Mouse (Mus musculus) limb, embryonic 10.5 days (tissue): ENCODE data around the gene Iqgap1. TPM values are rescaled to one million over a fixed set of nuclear protein-coding genes. Genes with fewer than 3 reads are reported as not detected.

Experiments
- DNase-seq: peaks from one replicate; pipeline ENCODE4 v3.0.0-alpha.2; 2017; ENCODE audit warnings: low spot score
- H3K27ac ChIP-seq: fragments of 300-500 bp; sonication (generic); 2 replicates; pipeline ENCODE4 v1.5.1; 2016; ENCODE audit warnings: mild to moderate bottlenecking
- H3K27me3 ChIP-seq: fragments of 300-500 bp; sonication (generic); 2 replicates; pipeline ENCODE4 v1.6.1; 2016; ENCODE audit warnings: low read depth, mild to moderate bottlenecking; ENCODE audit not compliant: poor library complexity, severe bottlenecking
- H3K36me3 ChIP-seq: fragments of 300-500 bp; sonication (generic); 2 replicates; pipeline ENCODE4 v1.6.1; 2016; ENCODE audit warnings: mild to moderate bottlenecking, moderate library complexity
- H3K4me1 ChIP-seq: fragments of 300-500 bp; sonication (generic); 2 replicates; pipeline ENCODE4 v1.6.1; 2016
- H3K4me3 ChIP-seq: fragments of 300-500 bp; sonication (generic); 2 replicates; pipeline ENCODE4 v1.5.1; 2016; ENCODE audit warnings: mild to moderate bottlenecking, moderate library complexity
- H3K9me3 ChIP-seq: fragments of 300-500 bp; sonication (generic); replicated peaks from 2 replicates; pipeline ENCODE4 v1.6.1; 2016; ENCODE audit warnings: mild to moderate bottlenecking
- WGBS: fragments of 180-500 bp; shearing (Covaris S2); methylation state at CpG from one replicate; pipeline ENCODE4 v1.1.7; 2016; 5-methylcytosine and 5-hydroxymethylcytosine counted together
- polyA plus RNA-seq: library from polyadenylated mRNA; unstranded; fragments of >200 nt; fragmentation: Nextera tagmentation; extraction: Ambion mirVana; gene quantifications from 2 replicates; pipeline ENCODE4 v1.2.1, GENCODE M21; 2016

Gene Iqgap1
- polyA plus RNA-seq, 1 experiment from 2014 or later = 25.4 TPM

DNA sequence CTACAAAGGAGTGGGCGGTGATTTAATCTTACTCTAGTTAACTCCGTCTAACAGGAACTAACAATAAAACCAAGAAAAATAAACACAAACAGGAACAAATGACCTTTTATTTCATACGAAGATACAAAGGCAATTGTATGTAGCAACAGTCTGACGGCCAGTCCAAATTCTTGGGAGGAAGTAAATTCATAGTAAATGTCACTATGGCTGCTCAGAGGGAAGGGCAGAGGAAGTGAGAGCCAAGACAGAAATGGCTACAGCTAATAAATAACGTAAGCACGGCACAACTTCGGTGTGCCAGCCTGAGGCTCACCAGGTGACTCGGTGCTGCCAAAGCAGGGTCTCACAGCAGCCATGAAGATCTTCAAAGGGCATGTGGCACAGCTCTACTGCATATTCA is 114.3 kb downstream of the Iqgap1 start:
- no peaks in the 10 kb centered on the region for H3K27me3 ChIP-seq
- DNase-seq = no peak
- WGBS = 82% methylated on average over 8 of the region's 8 CpGs
- H3K4me3 ChIP-seq = no peak overlapping the region
- no peaks in the 10 kb centered on the region for H3K4me1 ChIP-seq
- H3K27ac ChIP-seq = no peak overlapping the region
- H3K9me3 ChIP-seq = no peaks in the 10 kb centered on the region
- H3K36me3 ChIP-seq = peaks cover 10% of the 10 kb centered on the region; the same call in 1 of the 2 replicates

DNA sequence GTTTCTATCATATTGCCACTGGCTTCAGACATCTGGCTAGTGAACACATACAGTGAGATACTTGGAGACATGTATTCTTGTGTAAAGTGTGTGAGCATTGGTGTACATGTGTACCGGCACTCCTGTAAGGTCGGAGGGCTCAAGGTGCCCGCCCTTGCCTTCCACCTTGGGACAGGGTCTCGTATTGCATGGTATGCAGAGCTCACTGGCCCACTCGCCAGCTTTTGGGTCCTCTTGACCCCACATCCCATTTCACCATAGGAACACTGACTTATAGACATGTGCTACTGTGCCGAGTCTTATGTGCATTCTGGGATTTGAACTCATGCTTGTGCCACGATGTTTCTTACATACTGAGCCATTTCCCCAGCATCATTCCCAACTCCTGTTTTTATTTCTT is 115.4 kb downstream of the Iqgap1 start:
- Histone ChIP-seq H3K4me1 (no peaks in the 10 kb centered on the region), H3K4me3 (no peak overlapping the region), H3K9me3 (no peaks in the 10 kb centered on the region), H3K36me3 (peaks cover 7% of the 10 kb centered on the region; the same call in 1 of the 2 replicates), H3K27me3 (no peaks in the 10 kb centered on the region), H3K27ac (no peak overlapping the region)
- 92% methylated on average over 7 of the region's 7 CpGs for WGBS
- no peak for DNase-seq

DNA sequence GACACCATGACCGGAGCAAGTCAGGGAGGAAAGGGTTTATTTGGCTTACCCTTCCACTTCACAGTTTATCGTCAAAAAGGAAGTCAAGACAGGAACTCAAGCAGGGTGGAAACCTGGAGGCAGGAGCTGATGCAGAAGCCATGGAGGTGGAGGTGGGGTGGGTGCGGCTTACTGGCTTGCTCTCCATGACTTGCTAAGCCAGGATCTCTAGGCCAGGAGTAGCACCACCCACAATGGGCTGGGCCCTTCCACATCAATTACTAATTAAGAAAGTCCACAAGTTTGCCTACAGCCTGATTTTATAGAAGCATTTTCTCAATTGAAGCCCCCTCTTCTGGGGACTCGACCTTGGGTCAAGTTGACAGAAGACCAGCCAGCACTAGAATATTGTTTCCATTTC is 121.7 kb downstream of the Iqgap1 start:
- no peaks in the 10 kb centered on the region for H3K36me3 ChIP-seq
- H3K4me1 ChIP-seq = no peaks in the 10 kb centered on the region
- no peaks in the 10 kb centered on the region for H3K27me3 ChIP-seq
- H3K9me3 ChIP-seq = no peaks in the 10 kb centered on the region
- no peak overlapping the region for H3K27ac ChIP-seq
- H3K4me3 ChIP-seq = no peak overlapping the region
- 85% methylated on average over 4 of the region's 4 CpGs for WGBS
- DNase-seq = no peak

DNA sequence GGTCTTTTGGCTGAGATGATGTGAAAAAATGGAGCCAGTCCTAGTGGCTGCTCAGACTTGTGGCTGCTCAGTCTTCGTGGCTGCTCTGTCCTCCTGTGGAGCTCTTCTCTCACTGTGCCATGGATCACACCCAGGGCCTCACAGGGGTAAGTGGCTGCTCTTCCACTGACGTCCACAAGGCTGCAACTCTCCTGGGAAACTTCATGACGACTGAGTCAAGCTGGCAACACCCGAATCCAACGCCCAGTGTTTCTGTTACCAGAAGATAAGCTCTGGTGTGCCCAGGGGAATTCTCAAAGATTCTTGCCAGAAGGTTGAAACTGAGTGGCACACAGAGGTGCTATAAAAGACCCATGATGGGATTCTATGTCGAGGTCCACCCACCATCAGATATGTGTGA is 123.3 kb downstream of the Iqgap1 start:
- Histone ChIP-seq H3K9me3 (no peaks in the 10 kb centered on the region), H3K4me3 (no peak overlapping the region), H3K27ac (no peak overlapping the region), H3K4me1 (no peaks in the 10 kb centered on the region), H3K27me3 (no peaks in the 10 kb centered on the region), H3K36me3 (no peaks in the 10 kb centered on the region)
- 75% methylated on average over 6 of the region's 6 CpGs for WGBS
- DNase-seq = no peak

DNA sequence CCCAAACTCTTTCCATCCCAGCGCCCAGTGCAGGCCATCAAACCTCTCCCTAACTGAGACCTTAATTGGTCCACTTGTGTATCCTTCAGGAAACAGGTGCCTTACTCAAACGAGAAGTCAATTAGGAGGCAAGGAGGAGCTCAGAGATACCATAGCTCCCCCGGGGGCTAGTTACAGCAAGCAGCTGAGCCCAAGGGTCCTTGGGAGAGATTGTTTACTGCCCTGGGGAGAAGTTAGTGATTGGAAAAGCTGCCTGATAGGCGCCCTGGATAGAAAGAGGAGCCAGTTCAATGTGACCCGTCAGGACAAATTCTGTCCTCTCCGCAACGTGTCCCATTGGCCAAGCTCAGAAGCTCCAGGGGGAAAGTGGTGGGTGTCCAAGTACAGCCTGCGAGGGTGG is 126.1 kb downstream of the Iqgap1 start:
- Histone ChIP-seq H3K4me1 (no peaks in the 10 kb centered on the region), H3K27me3 (no peaks in the 10 kb centered on the region), H3K27ac (no peak overlapping the region), H3K9me3 (no peaks in the 10 kb centered on the region), H3K36me3 (no peaks in the 10 kb centered on the region), H3K4me3 (no peak overlapping the region)
- 66% methylated on average over 8 of the region's 8 CpGs for WGBS
- DNase-seq = no peak

DNA sequence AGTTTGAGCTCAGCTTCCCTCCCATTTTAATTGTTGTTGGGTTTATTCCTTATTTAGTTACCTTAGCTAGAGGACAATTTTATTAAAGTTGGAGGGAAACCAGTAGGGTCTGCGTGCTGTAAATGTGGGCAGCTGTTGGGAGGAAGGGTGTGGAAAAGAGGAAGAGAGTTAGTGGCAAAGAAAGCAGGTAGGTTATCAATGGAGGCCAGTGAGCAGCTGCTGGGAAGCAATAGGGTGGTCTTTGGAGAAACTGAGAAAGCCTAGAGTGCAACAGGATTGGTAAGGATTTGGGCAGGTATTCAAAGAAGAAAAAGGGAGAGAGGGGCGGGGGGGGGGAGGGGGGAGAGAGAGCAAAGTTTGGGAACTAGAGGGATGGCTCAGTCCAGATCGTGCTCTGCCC is 126.8 kb downstream of the Iqgap1 start:
- 69% methylated on average over 3 of the region's 3 CpGs for WGBS
- DNase-seq = no peak
- H3K4me3 ChIP-seq = no peak overlapping the region
- no peaks in the 10 kb centered on the region for H3K27me3 ChIP-seq
- no peaks in the 10 kb centered on the region for H3K36me3 ChIP-seq
- no peaks in the 10 kb centered on the region for H3K9me3 ChIP-seq
- no peak overlapping the region for H3K27ac ChIP-seq
- H3K4me1 ChIP-seq = no peaks in the 10 kb centered on the region

DNA sequence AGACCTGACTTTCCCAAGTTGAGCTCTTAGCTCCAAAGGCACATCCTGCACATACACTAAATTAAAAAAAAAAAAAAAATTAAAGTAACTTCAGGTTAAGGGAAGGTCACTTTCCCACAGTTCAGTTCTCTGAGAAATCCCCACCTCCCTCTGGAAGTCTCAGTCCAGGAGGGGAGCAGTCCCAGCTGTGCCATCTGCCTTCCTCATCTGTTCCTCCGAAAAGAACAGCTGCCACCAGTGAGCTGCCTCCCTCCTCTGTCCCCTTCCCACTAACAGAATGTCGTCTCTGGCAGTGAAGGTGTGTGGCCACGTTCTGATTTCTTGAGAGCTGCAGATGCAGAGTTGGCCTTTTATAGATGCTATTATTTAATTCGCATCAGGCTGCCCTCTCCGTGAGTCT is 127.9 kb downstream of the Iqgap1 start:
- 80% methylated on average over 5 of the region's 5 CpGs for WGBS
- no peak for DNase-seq
- no peak overlapping the region for H3K27ac ChIP-seq
- H3K36me3 ChIP-seq = no peaks in the 10 kb centered on the region
- H3K9me3 ChIP-seq = no peaks in the 10 kb centered on the region
- no peak overlapping the region for H3K4me3 ChIP-seq
- H3K27me3 ChIP-seq = no peaks in the 10 kb centered on the region
- no peaks in the 10 kb centered on the region for H3K4me1 ChIP-seq

DNA sequence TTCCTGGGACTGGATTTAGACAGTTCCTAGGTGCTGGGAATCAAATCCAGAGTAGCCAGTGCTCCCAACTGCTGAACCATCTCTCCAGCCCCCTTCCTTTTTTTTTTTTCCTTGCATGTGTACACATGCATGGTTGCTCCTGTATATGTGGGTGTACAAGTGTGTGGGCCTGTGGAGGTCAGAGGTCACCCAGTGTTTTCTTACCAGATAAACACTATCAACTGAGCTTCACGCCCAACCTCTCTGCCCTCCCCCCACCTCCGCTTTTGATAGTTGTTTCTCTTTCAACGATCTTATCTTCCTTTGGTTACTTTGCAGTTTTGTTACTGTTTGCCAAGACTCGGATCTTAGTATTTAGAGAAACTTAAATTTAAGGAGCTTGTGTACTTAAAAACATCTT is 128.9 kb downstream of the Iqgap1 start:
- Histone ChIP-seq H3K9me3 (no peaks in the 10 kb centered on the region), H3K27ac (no peak overlapping the region), H3K27me3 (no peaks in the 10 kb centered on the region), H3K4me1 (no peaks in the 10 kb centered on the region), H3K36me3 (no peaks in the 10 kb centered on the region), H3K4me3 (no peak overlapping the region)
- no peak for DNase-seq
- WGBS = 70% methylated on average over 4 of the region's 4 CpGs

DNA sequence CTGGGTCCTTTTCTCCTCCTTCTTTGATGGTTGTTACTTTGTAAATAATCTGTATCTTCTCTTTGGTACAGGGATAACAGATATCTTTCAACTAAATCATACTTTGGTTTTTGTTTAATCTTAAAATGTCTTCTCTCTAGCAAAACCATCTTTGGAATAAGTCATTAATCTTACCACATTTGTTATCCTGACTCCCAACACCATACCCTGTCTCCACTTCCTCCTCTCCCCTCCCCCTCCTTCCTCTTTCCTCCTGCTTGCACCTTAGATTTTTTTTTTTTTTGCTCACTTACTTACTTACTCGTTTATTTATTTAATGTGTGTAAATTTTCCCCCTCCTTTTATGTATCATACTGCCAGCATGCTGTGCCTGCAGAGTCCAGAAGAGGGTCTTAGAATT is 129.4 kb downstream of the Iqgap1 start:
- Histone ChIP-seq H3K27ac (no peak overlapping the region), H3K36me3 (no peaks in the 10 kb centered on the region), H3K9me3 (no peaks in the 10 kb centered on the region), H3K4me1 (no peaks in the 10 kb centered on the region), H3K27me3 (no peaks in the 10 kb centered on the region), H3K4me3 (no peak overlapping the region)
- 63% methylated on average over 1 of the region's 1 CpGs for WGBS
- DNase-seq = no peak

DNA sequence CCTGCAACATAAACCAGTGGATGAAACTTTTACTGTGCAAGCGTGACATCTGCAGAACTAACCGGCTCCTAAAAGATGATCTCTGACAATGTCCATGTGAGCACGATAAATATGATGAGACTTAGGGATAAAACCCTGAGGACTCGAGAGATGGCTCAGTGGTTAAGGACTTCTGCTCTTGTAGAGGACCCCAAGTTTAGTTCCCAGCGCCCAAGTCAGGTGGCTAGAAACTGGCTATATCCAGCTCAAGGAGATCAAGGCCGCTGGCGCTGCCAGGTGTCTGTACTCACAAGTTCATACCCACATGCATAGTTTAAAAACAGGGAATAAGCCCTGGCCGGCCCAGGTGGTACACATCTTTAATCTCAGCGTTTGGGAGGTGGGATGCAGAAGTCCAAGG is 133.3 kb downstream of the Iqgap1 start:
- Histone ChIP-seq H3K36me3 (no peaks in the 10 kb centered on the region), H3K9me3 (no peaks in the 10 kb centered on the region), H3K27me3 (no peaks in the 10 kb centered on the region), H3K4me1 (peaks cover 14% of the 10 kb centered on the region), H3K27ac (no peak overlapping the region), H3K4me3 (no peak overlapping the region)
- 94% methylated on average over 9 of the region's 9 CpGs for WGBS
- no peak for DNase-seq

DNA sequence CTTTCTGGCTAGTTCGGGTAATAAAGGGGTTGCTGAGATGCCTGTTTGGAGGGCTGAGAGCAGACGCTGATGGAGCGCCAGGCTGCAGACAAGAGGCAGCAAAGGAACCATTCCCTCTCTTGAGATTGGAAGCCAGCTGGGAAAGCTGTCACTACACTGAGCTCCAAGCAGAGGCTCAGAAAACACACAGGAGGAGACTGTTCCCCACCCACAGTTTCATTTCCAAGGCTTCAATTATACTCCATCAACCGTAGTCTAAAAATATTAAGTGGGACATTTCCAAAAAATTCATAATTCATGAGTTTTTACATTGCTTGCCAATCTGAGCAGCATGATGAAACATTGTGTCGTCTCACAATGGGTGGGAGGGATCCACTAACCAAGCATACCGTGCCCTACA is 134.6 kb downstream of the Iqgap1 start:
- no peaks in the 10 kb centered on the region for H3K9me3 ChIP-seq
- 68% methylated on average over 6 of the region's 6 CpGs for WGBS
- DNase-seq = no peak
- H3K27ac ChIP-seq = no peak overlapping the region
- H3K4me1 ChIP-seq = peaks cover 18% of the 10 kb centered on the region
- no peaks in the 10 kb centered on the region for H3K27me3 ChIP-seq
- H3K36me3 ChIP-seq = no peaks in the 10 kb centered on the region
- no peak overlapping the region for H3K4me3 ChIP-seq

DNA sequence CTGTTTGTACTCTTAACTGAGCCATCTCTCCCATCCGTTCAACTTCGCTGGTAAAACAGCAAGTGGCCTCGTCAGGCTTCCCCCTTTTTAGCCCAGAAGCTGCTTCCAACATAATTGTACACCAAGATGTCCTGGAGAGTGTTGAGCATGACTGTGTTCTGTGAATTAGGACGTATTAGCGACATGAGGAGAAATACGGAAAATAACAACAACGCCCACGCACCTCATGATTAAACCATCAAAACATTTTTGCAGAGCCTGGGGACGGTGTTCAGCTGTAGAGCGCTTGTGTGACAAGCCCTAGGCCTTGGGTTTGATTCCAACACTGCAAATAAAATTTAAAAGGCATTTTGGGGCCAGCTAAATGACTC is 136.6 kb downstream of the Iqgap1 start:
- Histone ChIP-seq H3K27ac (peak overlapping the region; percentile 98), H3K27me3 (no peaks in the 10 kb centered on the region), H3K9me3 (no peaks in the 10 kb centered on the region), H3K36me3 (no peaks in the 10 kb centered on the region), H3K4me3 (peak overlapping the region; percentile 90), H3K4me1 (peaks cover 18% of the 10 kb centered on the region)
- 38% methylated on average over 10 of the region's 10 CpGs for WGBS
- no peak for DNase-seq

DNA sequence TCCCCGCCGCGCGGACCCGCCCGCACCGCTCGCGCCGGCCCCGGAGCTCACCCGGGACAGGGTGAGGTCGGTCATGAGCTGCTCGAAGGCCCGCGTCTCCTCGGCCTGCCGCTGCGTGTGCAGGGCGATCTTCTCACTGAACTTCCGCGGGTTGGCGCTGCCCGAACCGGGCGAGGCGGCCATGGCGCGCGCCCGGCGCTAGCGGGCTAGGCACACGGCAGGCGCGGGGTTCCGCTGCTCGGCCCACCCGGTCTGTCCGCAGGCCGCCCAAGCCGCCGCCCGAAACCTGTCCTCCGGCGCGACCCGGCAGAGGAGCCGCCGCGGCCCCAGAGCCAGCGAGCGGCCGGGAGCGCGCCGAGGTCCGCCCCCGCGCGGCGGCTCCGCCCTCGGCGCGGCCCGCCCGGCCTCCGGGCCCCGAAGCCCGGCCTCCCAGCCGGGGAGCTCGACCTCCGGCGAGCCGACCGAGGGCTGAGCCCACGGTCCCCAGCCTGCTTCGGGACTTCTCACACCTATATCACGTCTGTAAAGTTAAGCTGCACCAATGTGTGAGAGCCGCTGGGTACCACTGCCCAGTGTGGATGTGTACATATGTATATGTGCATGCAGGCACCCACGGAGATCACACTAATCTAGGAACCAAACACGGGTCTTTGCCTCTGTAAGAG is 137.1 kb downstream of the Iqgap1 start, which contains the start of gene Crtc3:
Gene Crtc3 (minus strand): TSS at position 322 of the 665 bp plus-strand sequence.
- Histone ChIP-seq H3K4me3 (peak within 1 kb of the TSS; percentile 90), H3K36me3 (no peaks in the 10 kb centered on the region), H3K27ac (peak within 1 kb of the TSS; percentile 98), H3K27me3 (no peaks in the 10 kb centered on the region), H3K4me1 (peaks cover 18% of the 10 kb centered on the region), H3K9me3 (no peaks in the 10 kb centered on the region)
- DNase-seq = no peak
- WGBS = under 1% methylated on average over 81 of the region's 83 CpGs
